Mouse (Mus musculus): ENCODE measurements around the gene Map7d1. TPM values are rescaled to one million over a fixed set of nuclear protein-coding genes. Genes with fewer than 3 reads are reported as not detected.

Map7d1 gene
- polyA plus RNA-seq, 1 experiment from 2014 or later, result 60.4 TPM

DNA sequence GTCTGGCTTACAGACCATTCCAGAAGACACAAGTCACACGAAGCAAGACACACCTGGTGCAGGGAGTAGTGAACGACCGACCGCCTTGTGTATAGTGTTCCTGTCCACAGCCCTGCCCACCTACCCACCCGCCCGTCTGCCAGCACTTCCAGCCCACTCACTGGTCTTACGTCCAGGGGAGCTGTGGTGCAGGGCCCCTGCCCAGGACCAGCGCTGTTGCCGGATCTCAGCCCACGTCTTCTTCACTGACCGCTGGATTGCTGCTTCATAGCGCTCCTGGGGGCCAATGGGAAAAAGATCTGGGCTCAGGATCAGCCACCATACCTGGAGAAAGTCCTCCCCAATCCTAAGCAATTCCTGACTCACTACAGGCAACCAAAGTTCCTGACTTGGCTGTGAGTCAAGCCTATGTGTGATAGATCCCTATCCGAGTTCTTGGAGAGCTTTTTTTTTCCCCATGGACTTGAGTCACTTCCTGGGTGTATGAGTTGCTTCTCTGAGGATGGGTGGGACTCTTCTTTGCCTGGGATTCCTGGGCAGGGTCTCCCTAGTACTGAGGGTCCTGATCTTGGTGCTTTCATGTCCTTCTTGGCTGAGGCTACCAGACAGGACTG is 16.2 kb downstream of the Map7d1 start:
- no peak for ATAC-seq (ENCODE audit: insufficient number of reproducible peaks, low FRiP score, low TSS enrichment, low read depth)
- 88% methylated on average over 13 of the region's 13 CpGs for WGBS
- Histone ChIP-seq H3K9ac (no peak overlapping the region), H3K9me3 (replicated peaks) (no peaks in the 10 kb centered on the region), H3K4me2 (replicated peaks) (no peak overlapping the region), H3K27me3 (no peaks in the 10 kb centered on the region), H3K27ac (replicated peaks) (no peak overlapping the region), H3K36me3 (peaks cover 78% of the 10 kb centered on the region), H3K4me1 (peaks cover 31% of the 10 kb centered on the region), H3K4me3 (replicated peaks) (no peak overlapping the region)

DNA sequence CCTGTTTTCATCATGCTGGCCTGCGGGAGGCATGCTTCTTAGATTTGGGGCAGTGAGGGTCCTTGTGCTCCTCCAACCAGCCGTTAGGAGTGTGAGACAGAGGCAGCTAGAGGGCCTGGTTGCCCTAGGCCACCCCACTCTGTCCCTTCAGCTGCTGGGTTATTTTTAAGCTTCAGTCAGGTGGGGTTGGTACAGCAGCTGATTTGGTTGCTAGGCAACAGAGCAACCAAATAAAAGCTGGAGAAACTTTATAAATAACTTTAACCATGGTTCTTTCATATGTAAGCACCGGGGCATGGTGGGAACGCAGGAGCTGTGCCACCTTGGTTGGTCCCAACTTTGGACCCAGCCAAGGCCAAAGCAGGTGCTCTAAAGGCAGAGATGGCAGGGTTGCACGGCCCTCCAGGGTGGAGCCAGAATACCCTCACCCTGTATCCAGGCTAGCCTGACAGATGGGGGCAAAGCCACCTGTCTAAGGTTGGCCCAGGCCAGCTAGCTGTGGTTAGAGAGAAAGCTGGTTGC is 18.4 kb downstream of the Map7d1 start:
- H3K27me3 ChIP-seq, result no peaks in the 10 kb centered on the region
- H3K4me1 ChIP-seq, result peaks cover 31% of the 10 kb centered on the region
- WGBS, result 66% methylated on average over 5 of the region's 5 CpGs
- H3K9ac ChIP-seq, result no peak overlapping the region
- no peaks in the 10 kb centered on the region for H3K9me3 ChIP-seq (replicated peaks)
- no peak overlapping the region for H3K4me3 ChIP-seq (replicated peaks)
- no peak overlapping the region for H3K4me2 ChIP-seq (replicated peaks)
- ATAC-seq (ENCODE audit: insufficient number of reproducible peaks, low FRiP score, low TSS enrichment, low read depth), result no peak
- H3K36me3 ChIP-seq, result peaks cover 94% of the 10 kb centered on the region
- H3K27ac ChIP-seq (replicated peaks), result no peak overlapping the region

DNA sequence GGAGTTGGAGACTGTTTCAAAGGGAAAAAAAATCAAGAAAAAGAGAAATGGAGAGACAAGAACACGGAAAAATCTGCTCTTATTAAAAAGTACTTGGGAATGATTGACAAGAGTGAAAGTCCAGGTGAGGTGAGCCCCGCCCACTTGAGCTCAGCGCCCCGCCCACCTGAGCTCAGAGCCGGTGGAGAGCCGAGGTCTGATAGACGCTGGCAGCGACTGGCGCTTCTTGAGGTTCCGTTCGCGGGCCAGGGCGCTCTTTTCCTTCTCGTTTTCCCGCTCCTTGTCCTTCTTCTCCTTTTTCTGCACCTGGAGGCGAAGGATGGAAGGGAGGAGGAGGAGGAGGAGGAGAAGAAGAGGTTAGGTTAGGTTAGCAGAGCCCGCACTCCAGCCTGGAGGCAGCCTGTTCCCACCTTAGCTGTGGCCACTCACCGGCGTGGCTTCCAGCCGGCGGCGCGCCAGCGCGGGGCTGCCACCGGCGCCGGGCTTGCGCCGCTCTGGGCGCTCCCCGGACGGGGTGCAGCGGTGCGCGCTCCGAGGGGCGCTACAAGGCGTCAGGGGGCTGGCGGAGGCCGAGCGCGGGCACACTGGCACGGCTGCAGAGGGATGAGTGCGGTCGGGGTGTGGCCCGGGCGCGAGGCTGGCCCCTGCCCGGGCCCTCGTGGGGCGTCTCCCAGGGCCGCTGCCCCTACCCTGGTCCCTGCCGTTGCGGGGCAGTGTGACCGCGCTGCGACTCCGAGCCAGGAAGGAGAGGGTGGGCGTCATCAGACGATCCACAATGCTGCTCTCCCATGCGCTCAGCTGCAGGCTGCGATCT is 19.5 kb downstream of the Map7d1 start:
- Histone ChIP-seq H3K4me3 (replicated peaks) (no peak overlapping the region), H3K4me2 (replicated peaks) (no peak overlapping the region), H3K4me1 (peaks cover 22% of the 10 kb centered on the region), H3K27ac (replicated peaks) (no peak overlapping the region), H3K36me3 (peaks cover 94% of the 10 kb centered on the region), H3K9ac (no peak overlapping the region), H3K9me3 (replicated peaks) (no peaks in the 10 kb centered on the region), H3K27me3 (no peaks in the 10 kb centered on the region)
- WGBS, result 49% methylated on average over 62 of the region's 63 CpGs
- peak; percentile 2; the same call in 1 of the 2 replicates for ATAC-seq (ENCODE audit: insufficient number of reproducible peaks, low FRiP score, low TSS enrichment, low read depth)

DNA sequence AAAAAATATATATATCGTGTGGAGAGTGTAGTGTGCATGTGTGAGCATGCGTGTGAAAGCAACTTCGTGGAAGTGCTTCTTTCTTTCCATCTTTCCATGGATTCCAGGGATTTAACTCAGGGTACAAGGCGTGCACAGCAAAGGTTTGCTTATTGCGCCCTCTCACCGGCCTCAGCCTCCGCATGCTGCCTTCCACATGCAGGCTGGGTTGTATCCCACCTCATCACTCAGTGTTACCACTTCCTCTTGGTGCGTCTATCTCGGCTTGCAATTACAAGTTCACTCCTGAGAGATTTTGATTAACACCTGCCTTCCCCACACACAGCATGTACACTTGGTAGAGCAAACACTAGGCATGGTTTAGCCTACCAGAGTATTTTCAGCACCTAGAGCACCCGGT is 21.0 kb downstream of the Map7d1 start:
- 86% methylated on average over 10 of the region's 10 CpGs for WGBS
- H3K4me1 ChIP-seq, result peaks cover 22% of the 10 kb centered on the region
- peaks cover 96% of the 10 kb centered on the region for H3K36me3 ChIP-seq
- H3K27ac ChIP-seq (replicated peaks), result no peak overlapping the region
- H3K4me2 ChIP-seq (replicated peaks), result no peak overlapping the region
- ATAC-seq (ENCODE audit: insufficient number of reproducible peaks, low FRiP score, low TSS enrichment, low read depth), result no peak
- no peaks in the 10 kb centered on the region for H3K27me3 ChIP-seq
- H3K4me3 ChIP-seq (replicated peaks), result no peak overlapping the region
- H3K9me3 ChIP-seq (replicated peaks), result no peaks in the 10 kb centered on the region
- no peak overlapping the region for H3K9ac ChIP-seq

DNA sequence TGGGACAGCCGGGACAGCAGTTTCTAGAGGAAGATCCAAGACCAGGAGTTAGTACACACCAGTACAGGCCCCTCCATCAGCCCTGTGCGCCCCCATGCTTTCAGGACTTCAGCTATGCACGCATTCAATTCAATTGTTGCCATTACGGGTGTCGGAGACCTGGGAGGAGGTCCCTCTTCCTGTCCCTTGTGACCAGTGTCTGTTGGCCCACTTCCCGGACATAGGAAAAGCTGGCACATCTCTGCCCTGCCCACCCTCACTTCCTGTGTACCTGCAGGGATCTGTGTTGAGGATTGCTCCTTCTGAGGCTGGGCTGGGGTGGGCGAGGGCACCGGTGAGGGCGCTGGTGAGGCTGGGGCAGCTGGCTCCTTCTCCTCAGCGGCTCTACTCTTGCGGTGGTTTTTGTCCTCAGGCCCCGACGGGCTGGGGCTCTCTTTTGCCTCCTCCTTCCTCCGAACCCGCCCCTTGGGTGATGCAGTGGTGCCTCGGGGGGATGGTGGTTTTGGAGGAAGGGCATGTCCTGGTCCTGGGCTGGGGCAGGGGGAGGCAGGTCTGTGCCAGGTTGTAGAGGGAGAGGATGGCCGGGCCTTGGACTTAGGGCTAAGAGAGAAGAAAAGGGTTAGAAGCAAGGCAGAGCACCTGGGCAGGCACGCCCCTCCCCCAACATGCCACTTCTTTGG is 21.5 kb downstream of the Map7d1 start:
- 84% methylated on average over 18 of the region's 18 CpGs for WGBS
- ATAC-seq (ENCODE audit: insufficient number of reproducible peaks, low FRiP score, low TSS enrichment, low read depth), result no peak
- Histone ChIP-seq H3K4me2 (replicated peaks) (no peak overlapping the region), H3K9ac (no peak overlapping the region), H3K9me3 (replicated peaks) (no peaks in the 10 kb centered on the region), H3K27me3 (no peaks in the 10 kb centered on the region), H3K4me3 (replicated peaks) (no peak overlapping the region), H3K4me1 (peaks cover 22% of the 10 kb centered on the region), H3K27ac (replicated peaks) (no peak overlapping the region), H3K36me3 (peaks cover 91% of the 10 kb centered on the region)

DNA sequence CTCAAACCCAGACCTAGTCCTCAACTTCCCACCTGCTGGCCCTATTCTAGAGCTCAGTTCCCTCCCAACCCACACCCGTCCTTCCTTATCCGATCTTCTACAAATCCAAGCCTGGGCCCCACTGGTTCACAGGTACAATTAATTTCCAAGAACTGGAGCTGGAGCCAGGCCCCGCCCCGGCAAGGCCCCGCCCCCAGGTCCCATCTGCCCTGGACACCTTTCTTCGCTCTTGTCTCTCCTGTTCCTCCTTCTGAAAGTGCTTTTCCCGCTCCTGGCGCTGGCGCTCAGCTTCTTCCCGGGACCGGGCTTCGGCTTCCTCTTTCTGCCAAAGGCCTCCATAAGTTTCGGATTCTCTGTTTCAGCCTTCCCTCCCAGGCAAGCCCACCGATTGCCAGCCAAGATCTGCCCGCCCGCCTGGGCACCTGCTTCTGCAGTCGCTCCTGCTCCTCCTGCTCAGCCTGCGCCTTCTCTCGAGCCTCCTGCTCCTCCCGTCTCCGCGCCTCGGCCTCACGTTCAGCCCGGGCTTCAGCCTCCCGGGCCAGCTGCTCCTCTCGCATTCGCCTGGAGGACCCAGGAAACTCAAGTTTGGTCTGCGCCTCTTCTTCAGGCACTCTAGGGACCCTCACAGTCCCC is 22.4 kb downstream of the Map7d1 start:
- H3K4me1 ChIP-seq, result peaks cover 22% of the 10 kb centered on the region
- no peak overlapping the region for H3K9ac ChIP-seq
- H3K27me3 ChIP-seq, result no peaks in the 10 kb centered on the region
- WGBS, result 88% methylated on average over 29 of the region's 29 CpGs
- H3K27ac ChIP-seq (replicated peaks), result no peak overlapping the region
- H3K36me3 ChIP-seq, result peaks cover 84% of the 10 kb centered on the region
- H3K4me3 ChIP-seq (replicated peaks), result no peak overlapping the region
- H3K9me3 ChIP-seq (replicated peaks), result no peaks in the 10 kb centered on the region
- H3K4me2 ChIP-seq (replicated peaks), result no peak overlapping the region
- ATAC-seq (ENCODE audit: insufficient number of reproducible peaks, low FRiP score, low TSS enrichment, low read depth), result no peak

DNA sequence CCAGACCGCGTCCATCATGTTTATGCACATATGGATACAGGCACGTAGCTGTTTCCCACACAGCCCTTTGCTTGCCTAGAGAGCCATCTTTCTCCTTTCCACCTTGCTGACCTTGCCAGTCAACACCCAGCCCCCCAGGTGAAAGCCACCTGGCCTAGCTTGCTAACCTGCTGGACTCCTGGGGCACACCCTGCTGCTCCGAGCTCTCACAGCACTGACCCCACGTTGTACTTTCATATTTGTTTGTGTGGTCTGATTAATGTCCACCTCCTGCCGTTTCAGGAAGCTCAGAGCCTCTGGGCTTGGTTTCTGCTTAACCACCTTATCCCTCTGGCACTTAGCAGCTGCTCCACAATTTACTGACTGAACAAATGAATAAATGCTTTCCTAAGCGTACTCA is 26.2 kb downstream of the Map7d1 start:
- H3K27ac ChIP-seq (replicated peaks), result no peak overlapping the region
- no peak overlapping the region for H3K4me2 ChIP-seq (replicated peaks)
- peaks cover 47% of the 10 kb centered on the region for H3K36me3 ChIP-seq
- H3K27me3 ChIP-seq, result no peaks in the 10 kb centered on the region
- H3K9me3 ChIP-seq (replicated peaks), result no peaks in the 10 kb centered on the region
- H3K4me3 ChIP-seq (replicated peaks), result no peak overlapping the region
- peaks cover 9% of the 10 kb centered on the region for H3K4me1 ChIP-seq
- no peak overlapping the region for H3K9ac ChIP-seq
- ATAC-seq (ENCODE audit: insufficient number of reproducible peaks, low FRiP score, low TSS enrichment, low read depth), result no peak
- 75% methylated on average over 7 of the region's 7 CpGs for WGBS

DNA sequence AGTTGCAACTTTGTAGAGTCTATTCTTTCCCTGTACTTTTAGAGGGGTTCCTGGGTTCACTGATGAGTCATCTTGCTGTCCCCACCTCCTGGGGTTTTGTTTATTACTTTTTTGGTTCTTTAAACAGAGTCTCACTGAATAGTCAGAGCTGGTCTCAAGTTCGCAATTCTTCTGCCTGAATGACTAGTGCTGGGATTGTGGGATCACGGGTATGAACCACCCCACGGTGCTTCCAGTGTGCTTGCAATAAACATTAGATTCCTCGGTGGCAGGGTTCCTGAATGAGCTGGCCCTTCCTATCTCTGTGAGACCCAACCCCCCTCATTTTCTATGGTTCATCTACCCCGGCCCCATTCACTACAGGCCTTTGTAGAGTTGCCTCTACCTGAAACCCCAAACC is 28.0 kb downstream of the Map7d1 start:
- ATAC-seq (ENCODE audit: insufficient number of reproducible peaks, low FRiP score, low TSS enrichment, low read depth), result no peak
- WGBS, result 28% methylated on average over 5 of the region's 5 CpGs

DNA sequence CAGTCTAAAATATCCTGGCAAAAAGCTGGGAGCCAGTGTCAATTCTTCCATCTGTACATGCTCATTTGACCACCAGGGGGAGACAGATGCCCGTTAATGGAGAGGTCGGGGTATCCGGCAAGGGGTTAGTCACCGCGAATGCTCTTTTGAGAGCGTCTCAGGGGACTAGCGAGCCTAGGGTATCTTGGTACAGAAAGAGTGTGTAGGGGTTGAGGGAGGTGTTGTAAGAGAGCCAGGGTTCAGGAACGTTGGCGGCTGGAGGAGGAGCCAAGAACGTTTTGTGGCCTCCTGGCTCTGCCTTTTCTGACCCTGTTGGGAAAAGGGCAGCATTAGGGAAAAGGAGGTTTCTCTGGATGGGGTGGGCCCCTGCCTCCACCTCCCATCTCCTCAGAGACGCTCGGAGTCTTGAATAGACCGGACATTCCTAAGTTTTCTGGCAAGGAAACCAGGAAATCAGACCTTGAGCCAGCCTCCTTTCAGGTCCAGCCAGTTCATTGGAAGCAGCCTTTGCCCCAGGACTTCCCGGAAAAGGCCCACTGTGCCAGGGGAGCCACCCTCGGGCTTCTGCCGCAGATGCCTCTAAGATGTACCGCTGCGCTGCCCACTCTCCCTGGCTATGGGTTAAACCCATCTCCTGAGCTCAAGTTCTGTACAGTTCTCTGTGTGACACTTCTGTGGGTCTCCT is 28.9 kb downstream of the Map7d1 start:
- WGBS, result 4% methylated on average over 18 of the region's 18 CpGs
- Histone ChIP-seq H3K9me3 (replicated peaks) (no peaks in the 10 kb centered on the region), H3K4me3 (replicated peaks) (peak overlapping the region; percentile 37), H3K27ac (replicated peaks) (peak overlapping the region; percentile 71), H3K27me3 (no peaks in the 10 kb centered on the region), H3K4me1 (peaks cover 9% of the 10 kb centered on the region), H3K9ac (peak overlapping the region; percentile 4; the same call in 1 of the 2 replicates), H3K4me2 (replicated peaks) (peak overlapping the region; percentile 71), H3K36me3 (peaks cover 20% of the 10 kb centered on the region)
- peak; percentile 82 for ATAC-seq (ENCODE audit: insufficient number of reproducible peaks, low FRiP score, low TSS enrichment, low read depth)

More for the DNA sequence above, 28.0 kb downstream of the Map7d1 start:
- H3K4me3 ChIP-seq (replicated peaks), result no peak overlapping the region
- no peaks in the 10 kb centered on the region for H3K9me3 ChIP-seq (replicated peaks)
- H3K27ac ChIP-seq (replicated peaks), result peak overlapping the region; percentile 71; the same call in 1 of the 2 replicates
- H3K4me1 ChIP-seq, result peaks cover 9% of the 10 kb centered on the region
- H3K9ac ChIP-seq, result no peak overlapping the region
- peaks cover 29% of the 10 kb centered on the region for H3K36me3 ChIP-seq
- H3K27me3 ChIP-seq, result no peaks in the 10 kb centered on the region
- no peak overlapping the region for H3K4me2 ChIP-seq (replicated peaks)

DNA sequence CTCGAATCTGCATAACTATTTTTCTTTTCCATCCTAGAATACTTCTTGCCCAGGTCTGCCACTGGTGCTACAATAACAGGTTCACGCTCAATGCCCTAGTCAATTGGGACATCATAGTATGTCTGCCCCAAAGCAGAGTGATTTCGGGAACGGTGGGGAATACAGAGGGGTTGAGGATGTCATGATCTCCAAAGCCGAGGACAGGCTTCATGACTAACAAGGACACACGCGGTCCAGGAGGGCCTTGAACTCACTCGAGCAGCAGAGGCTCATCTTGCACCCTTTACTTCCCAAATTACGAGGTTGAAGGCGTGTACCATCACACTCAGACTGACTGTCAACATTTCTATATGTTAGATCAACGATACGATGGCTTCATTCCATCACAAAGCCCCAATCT is 29.5 kb downstream of the Map7d1 start:
- H3K4me2 ChIP-seq (replicated peaks), result 0 out of 2 replicates have a peak overlapping the region, but pooled peaks have one; percentile 71
- H3K36me3 ChIP-seq, result peaks cover 15% of the 10 kb centered on the region
- H3K27ac ChIP-seq (replicated peaks), result no peak overlapping the region
- 53% methylated on average over 12 of the region's 12 CpGs for WGBS
- H3K4me1 ChIP-seq, result peaks cover 9% of the 10 kb centered on the region
- no peaks in the 10 kb centered on the region for H3K27me3 ChIP-seq
- H3K9ac ChIP-seq, result no peak overlapping the region
- no peak overlapping the region; the same call in 1 of the 2 replicates for H3K4me3 ChIP-seq (replicated peaks)
- ATAC-seq (ENCODE audit: insufficient number of reproducible peaks, low FRiP score, low TSS enrichment, low read depth), result no peak
- no peaks in the 10 kb centered on the region for H3K9me3 ChIP-seq (replicated peaks)

Data from embryonic facial prominence, embryonic 15.5 days (tissue).